Mouse (Mus musculus) intestine, embryonic 14.5 days (tissue): ENCODE measurements at regions not wholly inside any gene's neighbourhood (a gene's known extent, or its start where the extent isn't known, plus 50 kb on each side); places are given as distances from the start of the nearest gene placed in this dataset.

Experiments used
- ATAC-seq: fragments of 200-750 bp; cut with Nextera tagmentation; replicated peaks from 2 replicates; pipeline ENCODE4 v1.8.0; 2017; ENCODE audit warnings: low read depth, moderate number of reproducible peaks, moderate TSS enrichment, moderate library complexity; ENCODE audit not compliant: low FRiP score, low TSS enrichment
- DNase-seq: peaks from one replicate; pipeline ENCODE4 v3.0.0-alpha.2; 2018; ENCODE audit warnings: low spot score
- H3K27ac ChIP-seq: fragments of 300-500 bp; sonication (generic); 2 replicates; pipeline ENCODE4 v1.5.1; 2014; ENCODE audit warnings: low read depth, mild to moderate bottlenecking, control low read depth
- H3K27me3 ChIP-seq: fragments of 300-500 bp; sonication (generic); replicated peaks from 2 replicates; pipeline ENCODE4 v1.6.1; 2014; ENCODE audit warnings: low read length, control low read depth; ENCODE audit not compliant: control insufficient read depth, insufficient read depth
- H3K36me3 ChIP-seq: fragments of 300-500 bp; sonication (generic); 2 replicates; pipeline ENCODE4 v1.6.1; 2014; ENCODE audit warnings: low read length, control low read depth; ENCODE audit not compliant: control insufficient read depth, insufficient read depth
- H3K4me1 ChIP-seq: fragments of 300-500 bp; sonication (generic); replicated peaks from 2 replicates; pipeline ENCODE4 v1.6.1; 2014; ENCODE audit warnings: low read length, control low read depth, mixed read lengths; ENCODE audit not compliant: control insufficient read depth, insufficient read depth
- H3K4me2 ChIP-seq: fragments of 300-500 bp; sonication (generic); 2 replicates; pipeline ENCODE4 v1.6.1; 2014; ENCODE audit warnings: low read length
- H3K4me3 ChIP-seq: fragments of 300-500 bp; sonication (generic); 2 replicates; pipeline ENCODE4 v1.5.1; 2014; ENCODE audit warnings: low read depth, low read length, control low read depth, mixed read lengths
- H3K9ac ChIP-seq: fragments of 300-500 bp; sonication (generic); 2 replicates; pipeline ENCODE4 v1.6.1; 2014; ENCODE audit warnings: mild to moderate bottlenecking, low read length
- H3K9me3 ChIP-seq: fragments of 300-500 bp; sonication (generic); 2 replicates; pipeline ENCODE4 v1.6.1; 2016; ENCODE audit warnings: low read length, control low read depth; ENCODE audit not compliant: control insufficient read depth
- WGBS: fragments of 180-500 bp; shearing (Covaris S2); extraction: QIAGEN DNeasy Blood & Tissue Kit; methylation state at CpG from one replicate; pipeline ENCODE4 v1.1.7; 2014; 5-methylcytosine and 5-hydroxymethylcytosine counted together

GRCm38 (mm10) chr12:30707271-30707670, 123.0 kb downstream of the Tmem18 start:
- Histone ChIP-seq H3K27ac (no peak overlapping the region), H3K4me1 (no peaks in the 10 kb centered on the region), H3K9me3 (no peaks in the 10 kb centered on the region), H3K27me3 (no peaks in the 10 kb centered on the region), H3K9ac (no peak overlapping the region), H3K4me3 (no peak overlapping the region), H3K4me2 (no peak overlapping the region), H3K36me3 (no peaks in the 10 kb centered on the region)
- WGBS, result 84% methylated on average over 5 of the region's 5 CpGs
- ATAC-seq, result no peak
- no peak for DNase-seq

GRCm38 (mm10) chr12:30708635-30709181, 124.5 kb downstream of the Tmem18 start:
- no peak for ATAC-seq
- Histone ChIP-seq H3K4me3 (no peak overlapping the region), H3K9ac (no peak overlapping the region), H3K36me3 (no peaks in the 10 kb centered on the region), H3K27me3 (no peaks in the 10 kb centered on the region), H3K4me2 (no peak overlapping the region), H3K27ac (no peak overlapping the region), H3K4me1 (no peaks in the 10 kb centered on the region), H3K9me3 (no peaks in the 10 kb centered on the region)
- WGBS, result 66% methylated on average over 2 of the region's 2 CpGs
- DNase-seq, result no peak

GRCm38 (mm10) chr12:30710554-30710953, 126.3 kb downstream of the Tmem18 start:
- H3K4me3 ChIP-seq, result no peak overlapping the region
- H3K4me2 ChIP-seq, result no peak overlapping the region
- no peaks in the 10 kb centered on the region for H3K9me3 ChIP-seq
- no peak for ATAC-seq
- no peaks in the 10 kb centered on the region for H3K4me1 ChIP-seq
- no peak overlapping the region for H3K9ac ChIP-seq
- H3K27me3 ChIP-seq, result no peaks in the 10 kb centered on the region
- DNase-seq, result no peak
- no peak overlapping the region for H3K27ac ChIP-seq
- no peaks in the 10 kb centered on the region for H3K36me3 ChIP-seq
- WGBS, result 79% methylated on average over 4 of the region's 4 CpGs

GRCm38 (mm10) chr12:30726747-30727146, 142.5 kb downstream of the Tmem18 start:
- ATAC-seq, result no peak
- Histone ChIP-seq H3K36me3 (no peaks in the 10 kb centered on the region), H3K27me3 (no peaks in the 10 kb centered on the region), H3K9ac (no peak overlapping the region), H3K4me2 (no peak overlapping the region), H3K4me1 (no peaks in the 10 kb centered on the region), H3K27ac (no peak overlapping the region), H3K4me3 (no peak overlapping the region), H3K9me3 (no peaks in the 10 kb centered on the region)
- DNase-seq, result no peak
- WGBS, result 17% methylated on average over 4 of the region's 4 CpGs

GRCm38 (mm10) chr12:30729437-30729836, 145.2 kb downstream of the Tmem18 start:
- no peak for DNase-seq
- Histone ChIP-seq H3K4me1 (no peaks in the 10 kb centered on the region), H3K9me3 (no peaks in the 10 kb centered on the region), H3K9ac (no peak overlapping the region), H3K4me2 (no peak overlapping the region), H3K27me3 (no peaks in the 10 kb centered on the region), H3K36me3 (no peaks in the 10 kb centered on the region), H3K4me3 (no peak overlapping the region), H3K27ac (no peak overlapping the region)
- no peak for ATAC-seq
- WGBS, result 75% methylated on average over 6 of the region's 6 CpGs

- Histone ChIP-seq H3K4me1 (no peaks in the 10 kb centered on the region), H3K4me2 (no peak overlapping the region), H3K4me3 (no peak overlapping the region), H3K27me3 (no peaks in the 10 kb centered on the region), H3K36me3 (no peaks in the 10 kb centered on the region), H3K9ac (no peak overlapping the region), H3K27ac (no peak overlapping the region), H3K9me3 (no peaks in the 10 kb centered on the region)
- DNase-seq (no peak), ATAC-seq (no peak)
Observed at GRCm38 (mm10) chr12:30767621-30768020, 116.5 kb upstream of the Alkal2 start.

- Histone ChIP-seq H3K4me1 (no peaks in the 10 kb centered on the region), H3K9me3 (no peaks in the 10 kb centered on the region), H3K4me3 (no peak overlapping the region), H3K9ac (no peak overlapping the region), H3K27ac (no peak overlapping the region), H3K27me3 (no peaks in the 10 kb centered on the region), H3K36me3 (no peaks in the 10 kb centered on the region), H3K4me2 (no peak overlapping the region)
- 91% methylated on average over 2 of the region's 2 CpGs for WGBS
- ATAC-seq, result no peak
- no peak for DNase-seq
Observed at GRCm38 (mm10) chr12:30793371-30793770, 90.8 kb upstream of the Alkal2 start.

- Histone ChIP-seq H3K4me2 (no peak overlapping the region), H3K27me3 (no peaks in the 10 kb centered on the region), H3K36me3 (no peaks in the 10 kb centered on the region), H3K4me1 (no peaks in the 10 kb centered on the region), H3K27ac (no peak overlapping the region), H3K9me3 (no peaks in the 10 kb centered on the region), H3K4me3 (no peak overlapping the region), H3K9ac (no peak overlapping the region)
- DNase-seq (no peak), ATAC-seq (no peak)
- 81% methylated on average over 2 of the region's 2 CpGs for WGBS
Observed at GRCm38 (mm10) chr12:30816096-30816495, 68.0 kb upstream of the Alkal2 start.

- Histone ChIP-seq H3K4me2 (no peak overlapping the region), H3K27ac (no peak overlapping the region), H3K36me3 (no peaks in the 10 kb centered on the region), H3K4me3 (no peak overlapping the region), H3K9me3 (no peaks in the 10 kb centered on the region), H3K4me1 (no peaks in the 10 kb centered on the region), H3K27me3 (no peaks in the 10 kb centered on the region), H3K9ac (no peak overlapping the region)
- DNase-seq (peak; percentile 7), ATAC-seq (no peak)
- 86% methylated on average over 3 of the region's 3 CpGs for WGBS
Observed at GRCm38 (mm10) chr12:30831383-30831782, 52.7 kb upstream of the Alkal2 start.
